Mouse (Mus musculus) spleen, adult 2 months (tissue): ENCODE results near the gene Elf2.

Experiments
- CTCF ChIP-seq: fragments of 200-500 bp; IDR thresholded peaks from 2 replicates; pipeline ENCODE4 v1.5.1; 2011; ENCODE audit warnings: mild to moderate bottlenecking, inconsistent platforms; ENCODE audit not compliant: insufficient read depth, insufficient read length, insufficient replicate concordance; ENCODE audit errors: extremely low read depth
- POLR2A ChIP-seq: fragments of 200-500 bp; IDR thresholded peaks from 2 replicates; pipeline ENCODE4 v1.6.1; 2011; ENCODE audit warnings: low read depth, low read length, inconsistent platforms

DNA sequence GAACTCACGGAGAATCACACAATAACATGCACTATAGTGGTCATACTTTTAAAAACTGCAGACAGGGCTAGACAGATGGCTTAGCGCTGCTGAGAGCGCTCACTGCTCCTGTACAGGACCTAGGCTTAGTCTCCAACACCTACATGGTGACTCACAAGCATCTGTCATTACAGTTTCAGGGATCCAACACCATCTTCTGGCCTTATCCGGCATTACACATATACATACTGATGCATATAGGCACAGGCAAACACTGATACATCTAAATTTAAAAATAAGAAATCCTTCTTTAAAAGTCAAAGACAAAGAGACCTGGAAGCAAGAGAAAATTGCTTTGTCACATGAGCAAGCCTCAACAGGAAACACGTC is 13.1 kb downstream of the Elf2 start:
- no peak for TF ChIP-seq POLR2A
- TF ChIP-seq CTCF, result no peak
